Mouse (Mus musculus) adrenal gland, adult (tissue): Measurements from ENCODE around the gene Gm49358.
A peak's percentile ranks its signal among the peaks of the same experiment; 100 is the strongest.

Experiments
- DNase-seq, 2 experiments: peaks; one replicate each; pipeline ENCODE4 v3.0.0; 2022 to 2023; ENCODE audit warnings: low spot score in 1 of 2; ENCODE audit not compliant: inconsistent age in 2 of 2

Gm49358 gene

DNA sequence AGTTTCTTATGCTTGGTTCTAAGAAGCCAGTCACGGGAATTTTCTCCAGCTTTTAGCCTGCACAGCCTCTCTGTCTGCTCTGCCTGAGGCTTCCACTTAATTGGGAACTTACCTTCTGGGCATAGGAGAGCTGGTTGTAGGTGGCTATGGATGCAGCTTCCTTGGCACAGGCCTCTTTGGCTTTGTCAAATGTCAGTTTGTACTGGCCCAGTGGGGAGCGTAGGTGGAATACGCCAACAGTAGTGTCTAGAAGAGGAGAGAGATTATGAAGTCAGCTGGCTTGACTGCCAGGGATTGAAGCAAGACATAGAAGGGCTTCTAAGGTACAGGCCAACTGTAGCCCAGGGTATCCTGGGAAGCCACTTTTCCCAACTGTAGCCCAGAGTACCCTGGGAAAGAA, 89.7 kb downstream of the Gm49358 start:
- DNase-seq, result no peak

DNA sequence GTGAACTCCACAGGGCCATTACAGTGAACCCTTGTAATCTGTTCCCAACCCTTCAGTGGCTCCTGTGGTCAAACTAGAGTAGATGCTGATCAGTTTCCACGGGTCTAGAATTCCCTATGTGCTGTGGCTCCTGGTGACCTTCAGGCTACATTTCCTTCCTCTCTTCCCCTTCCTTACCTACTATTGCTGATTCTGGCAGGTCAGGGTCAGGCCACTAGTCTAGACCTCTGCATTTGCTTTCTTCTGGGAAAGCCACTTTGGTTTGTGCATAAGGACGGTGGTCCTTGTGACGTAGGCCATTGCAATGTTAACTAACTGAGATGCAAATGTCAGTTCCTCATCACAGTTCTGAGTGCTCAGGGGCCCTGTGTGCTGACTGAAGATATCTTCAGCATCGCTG, 96.6 kb downstream of the Gm49358 start:
- no peak for DNase-seq

DNA sequence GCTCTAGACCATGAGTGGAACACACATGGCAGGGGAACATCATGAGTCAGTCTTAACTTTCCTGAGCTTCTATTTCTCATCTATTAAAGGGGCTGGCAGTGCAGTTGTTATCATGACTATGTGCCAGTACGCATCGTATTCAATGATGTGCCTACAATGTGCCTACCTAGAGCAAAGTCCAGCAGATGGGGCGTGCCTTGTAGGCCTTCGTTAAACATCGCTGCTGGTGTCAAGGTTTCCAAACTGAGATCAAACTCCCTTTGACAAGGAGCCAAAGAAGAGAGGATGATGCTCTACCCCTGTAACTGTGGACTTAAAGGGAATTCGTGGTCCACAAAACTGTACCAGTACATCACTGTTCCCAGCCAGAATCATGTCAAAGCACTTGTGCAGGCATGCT, 98.7 kb downstream of the Gm49358 start:
- no peak for DNase-seq

DNA sequence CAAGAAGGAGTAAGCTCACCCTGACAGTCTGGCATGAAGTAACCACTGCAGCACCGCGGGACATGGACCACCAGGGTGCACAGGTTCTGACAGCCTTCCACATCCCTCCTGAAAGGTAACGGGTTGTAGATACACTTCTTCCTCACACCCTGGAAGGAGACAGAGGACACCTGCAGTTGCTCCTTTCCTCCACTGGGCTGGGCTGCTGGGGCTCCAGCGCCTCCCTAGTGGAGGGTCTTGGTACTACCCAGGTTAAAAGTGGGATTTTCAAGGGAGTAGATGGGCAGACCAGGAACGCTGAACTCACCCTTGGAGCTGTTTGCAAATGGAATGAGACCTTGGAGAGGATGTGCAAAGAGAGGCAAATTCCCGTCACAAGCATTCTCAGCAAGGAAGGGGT, 99.7 kb downstream of the Gm49358 start:
- no peak for DNase-seq

DNA sequence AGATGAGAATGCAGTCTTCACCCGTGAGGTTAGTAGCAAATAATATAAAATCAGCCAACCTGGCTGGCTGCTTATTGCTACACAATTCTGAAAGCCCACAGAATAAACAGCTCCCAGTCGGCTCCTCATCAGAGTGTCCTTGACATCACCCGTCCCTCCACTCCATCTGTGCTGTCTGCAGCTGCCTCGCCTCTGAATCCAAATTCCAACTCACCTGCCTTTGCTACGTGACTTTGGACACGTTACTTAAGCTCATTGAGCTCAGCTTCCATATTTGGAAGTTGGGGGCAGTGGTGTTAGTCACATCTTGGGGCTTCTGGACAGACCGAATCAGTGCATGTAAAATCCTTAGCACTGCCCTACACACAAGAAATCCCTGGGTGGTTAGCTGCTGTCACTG, 108.3 kb downstream of the Gm49358 start:
- no peak for DNase-seq

DNA sequence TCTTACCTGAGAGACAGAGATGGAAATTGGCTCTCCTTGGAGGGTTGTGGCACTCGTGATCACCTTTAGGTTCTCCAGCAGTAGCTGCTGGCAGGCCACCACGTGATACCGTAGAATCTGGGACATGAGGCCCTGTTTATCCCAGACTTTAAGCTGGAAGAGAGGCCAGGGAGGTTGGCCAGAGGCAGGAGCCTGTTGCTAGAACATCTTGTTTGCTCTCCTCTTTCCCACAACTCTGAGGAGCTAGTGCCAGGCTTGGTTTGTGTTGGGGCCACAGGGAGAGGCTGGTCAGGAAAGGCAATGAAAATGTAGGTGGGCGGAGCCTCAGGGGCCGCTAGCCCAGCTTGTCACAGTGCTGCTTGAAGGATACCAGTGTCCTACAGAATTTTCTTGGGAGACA, 108.8 kb downstream of the Gm49358 start:
- no peak for DNase-seq

DNA sequence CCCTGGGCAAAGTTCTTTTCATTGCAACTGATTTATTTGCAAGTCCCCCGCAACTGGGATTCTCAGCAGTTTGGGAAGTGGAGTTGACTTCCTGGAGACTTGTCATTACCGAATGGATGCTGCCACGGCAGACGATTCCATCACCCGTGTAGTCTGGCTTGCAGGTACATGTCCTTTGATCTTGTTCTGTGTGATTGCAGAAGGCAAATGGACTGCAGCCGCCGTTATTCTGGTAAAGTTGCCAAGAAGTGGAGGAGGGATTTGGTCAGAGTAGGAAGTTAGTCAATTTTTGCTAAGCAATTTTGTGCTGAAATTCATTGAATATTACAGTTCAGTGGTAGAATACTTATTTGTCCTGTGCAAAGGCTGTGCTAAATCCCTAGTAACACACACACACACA, 114.9 kb downstream of the Gm49358 start:
- no peak for DNase-seq

DNA sequence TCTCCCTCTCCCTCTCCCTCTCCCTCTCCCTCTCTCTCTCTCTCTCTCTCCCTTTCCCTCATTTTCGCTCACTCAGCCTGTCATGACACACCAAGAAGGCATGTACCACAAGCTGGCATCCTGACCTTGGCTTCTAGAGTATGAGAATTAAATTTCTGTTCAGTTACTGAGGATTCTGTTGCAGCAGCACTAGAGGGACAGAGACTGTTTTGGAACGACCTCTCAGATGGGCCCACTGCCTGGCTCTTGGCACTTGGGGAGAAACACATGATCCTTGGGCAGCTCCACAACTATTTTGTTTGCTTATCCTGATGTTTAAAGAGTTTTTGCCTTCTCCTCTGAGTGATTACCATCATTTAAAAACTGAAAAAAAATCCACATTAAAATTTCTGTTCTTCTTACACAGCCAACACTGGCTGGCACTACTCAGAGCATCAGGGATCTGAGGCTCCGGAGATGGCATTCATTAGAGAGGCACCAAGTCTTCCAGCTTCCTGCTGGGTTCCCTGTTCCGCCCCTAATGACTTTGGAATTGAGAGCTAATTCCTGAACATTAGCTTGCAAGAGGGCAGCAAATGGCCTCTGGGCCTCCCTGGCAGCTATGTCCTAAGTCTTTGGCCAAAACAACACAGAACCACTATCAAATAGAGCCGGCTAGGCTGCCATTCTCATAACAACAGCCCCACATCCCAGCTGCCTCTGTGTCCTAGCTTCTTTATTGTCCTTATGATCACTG, 116.5 kb downstream of the Gm49358 start:
- peak; percentile 69 to 80 for DNase-seq

DNA sequence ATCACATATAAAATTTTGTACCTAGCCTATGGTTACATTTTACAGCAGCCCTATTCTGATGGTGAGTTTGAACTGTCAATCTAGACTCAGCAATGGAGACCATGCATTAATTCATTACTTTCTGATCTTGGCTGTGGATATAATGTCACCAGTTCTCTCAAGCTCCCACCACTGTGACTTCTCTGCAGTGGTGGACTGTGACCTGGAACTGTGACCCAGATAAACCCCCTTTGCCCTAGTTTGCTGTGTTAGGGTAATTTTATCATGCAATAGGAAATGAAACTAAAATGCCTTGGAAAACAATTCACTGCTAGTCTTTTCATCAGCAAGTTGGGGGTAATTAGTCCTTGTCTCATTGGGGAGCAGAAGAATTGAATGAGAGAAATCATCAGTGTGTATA, 117.7 kb downstream of the Gm49358 start:
- DNase-seq, result no peak
